Mouse (Mus musculus): ENCODE results near the gene Polr2h. TPM values are rescaled to one million over a fixed set of nuclear protein-coding genes. Genes with fewer than 3 reads are reported as not detected.
A peak's percentile ranks its signal among the peaks of the same experiment; 100 is the strongest.

The Polr2h gene
- polyA plus RNA-seq, 1 experiment from 2014 or later = 38.4 TPM

- in situ Hi-C loops (cut with MboI; ENCODE audit: low pct_unique_long_range_greater_than_20kb) = loop anchor here (25.0 kb wide), 1 partner anchor 1544 kb away; the partner anchor contains the start of gene Tra2b
- H3K27me3 ChIP-seq = no peaks in the 10 kb centered on the region
- ChIA-PET CTCF (interaction anchor here (0.9 to 3.2 kb wide), 7 partner anchors 9 to 48 kb away, joined by 3 to 16 read pairs (median 3); no protein-coding TSS in a partner anchor), POLR2A (interaction anchor here (1.3 to 1.4 kb wide), 3 partner anchors 9 to 46 kb away, joined by 3 to 4 read pairs (median 3); no protein-coding TSS in a partner anchor)
- DNase-seq (ENCODE audit: low read depth, low spot score) = no peak
- peak; percentile 7 for ATAC-seq
- no peak for TF ChIP-seq CTCF (IDR thresholded peaks at IDR 0.05)
These were observed 659 bp downstream of the Polr2h start for GRCm38 (mm10) chr16:20717978-20718670.

GRCm38 (mm10) chr16:20721808-20722207, 4.3 kb downstream of the Polr2h start:
- ChIA-PET CTCF (interaction anchor here (1.2 to 2.8 kb wide), 2 partner anchors 28 to 40 kb away, joined by 3 to 12 read pairs; no protein-coding TSS in a partner anchor), POLR2A (interaction anchor here (0.6 kb wide), 1 partner anchor 27 kb away, joined by 6 read pairs; no protein-coding TSS in a partner anchor)
- in situ Hi-C loops (cut with MboI; ENCODE audit: low pct_unique_long_range_greater_than_20kb) = loop anchor here (5.0 to 25.0 kb wide), 2 partner anchors 40 to 1540 kb away; partner anchors contain the start of gene Tra2b
- DNase-seq (ENCODE audit: low read depth, low spot score) (no peak), ATAC-seq (no peak)
- no peaks in the 10 kb centered on the region for H3K27me3 ChIP-seq
- no peak for TF ChIP-seq CTCF (IDR thresholded peaks at IDR 0.05)

GRCm38 (mm10) chr16:20722736-20723135, 5.3 kb downstream of the Polr2h start:
- ATAC-seq = no peak
- CTCF ChIA-PET = interaction anchor here (4.9 kb wide), 1 partner anchor 41 kb away, joined by 57 read pairs; no protein-coding TSS in a partner anchor

GRCm38 (mm10) chr16:20723247-20723646, 5.8 kb downstream of the Polr2h start:
- POLR2A ChIA-PET = no interaction called here
- in situ Hi-C loops (cut with MboI; ENCODE audit: low pct_unique_long_range_greater_than_20kb) = loop anchor here (5.0 to 25.0 kb wide), 2 partner anchors 39 to 1539 kb away; partner anchors contain the start of gene Tra2b
- DNase-seq (ENCODE audit: low read depth, low spot score) (no peak), ATAC-seq (no peak)
- CTCF ChIA-PET = interaction anchor here (4.9 kb wide), 1 partner anchor 40 kb away, joined by 57 read pairs; no protein-coding TSS in a partner anchor
- no peaks in the 10 kb centered on the region for H3K27me3 ChIP-seq
- no peak for TF ChIP-seq CTCF (IDR thresholded peaks at IDR 0.05)

More at GRCm38 (mm10) chr16:20722736-20723135, 5.3 kb downstream of the Polr2h start:
- H3K27me3 ChIP-seq = no peaks in the 10 kb centered on the region
- in situ Hi-C loops (cut with MboI; ENCODE audit: low pct_unique_long_range_greater_than_20kb) = loop anchor here (5.0 to 25.0 kb wide), 2 partner anchors 40 to 1540 kb away; partner anchors contain the start of gene Tra2b
- no peak for TF ChIP-seq CTCF (IDR thresholded peaks at IDR 0.05)
- no peak for DNase-seq (ENCODE audit: low read depth, low spot score)
- POLR2A ChIA-PET = interaction anchor here (0.6 kb wide), 1 partner anchor 358 kb away, joined by 3 read pairs; no protein-coding TSS in a partner anchor

- ChIA-PET POLR2A (no interaction called here), CTCF (interaction anchor here (1.2 to 4.9 kb wide), 4 partner anchors 15 to 39 kb away, joined by 3 to 57 read pairs (median 4); no protein-coding TSS in a partner anchor)
- in situ Hi-C loops (cut with MboI; ENCODE audit: low pct_unique_long_range_greater_than_20kb) = loop anchor here (5.0 to 25.0 kb wide), 2 partner anchors 38 to 1538 kb away; partner anchors contain the start of gene Tra2b
- no peaks in the 10 kb centered on the region for H3K27me3 ChIP-seq
- ATAC-seq = peak; percentile 85
- no peak for TF ChIP-seq CTCF (IDR thresholded peaks at IDR 0.05)
- DNase-seq (ENCODE audit: low read depth, low spot score) = no peak
These were observed 6.9 kb downstream of the Polr2h start for GRCm38 (mm10) chr16:20724338-20724748.

GRCm38 (mm10) chr16:20725321-20725720, 7.9 kb downstream of the Polr2h start:
- TF ChIP-seq CTCF (IDR thresholded peaks at IDR 0.05) = no peak
- CTCF ChIA-PET = interaction anchor here (1.2 to 4.9 kb wide), 2 partner anchors 14 to 38 kb away, joined by 3 to 57 read pairs; no protein-coding TSS in a partner anchor
- ATAC-seq (no peak), DNase-seq (ENCODE audit: low read depth, low spot score) (no peak)
- POLR2A ChIA-PET = no interaction called here
- in situ Hi-C loops (cut with MboI; ENCODE audit: low pct_unique_long_range_greater_than_20kb) = no loop called here
- no peaks in the 10 kb centered on the region for H3K27me3 ChIP-seq

GRCm38 (mm10) chr16:20725750-20726149, 8.3 kb downstream of the Polr2h start:
- no peak for ATAC-seq
- no peak for TF ChIP-seq CTCF (IDR thresholded peaks at IDR 0.05)
- in situ Hi-C loops (cut with MboI; ENCODE audit: low pct_unique_long_range_greater_than_20kb) = no loop called here
- DNase-seq (ENCODE audit: low read depth, low spot score) = no peak
- POLR2A ChIA-PET = no interaction called here
- CTCF ChIA-PET = interaction anchor here (1.2 to 4.9 kb wide), 3 partner anchors 13 to 38 kb away, joined by 3 to 57 read pairs (median 3); no protein-coding TSS in a partner anchor
- no peaks in the 10 kb centered on the region for H3K27me3 ChIP-seq

- in situ Hi-C loops (cut with MboI; ENCODE audit: low pct_unique_long_range_greater_than_20kb) = no loop called here
- no peaks in the 10 kb centered on the region for H3K27me3 ChIP-seq
- DNase-seq (ENCODE audit: low read depth, low spot score) = no peak
- no peak for TF ChIP-seq CTCF (IDR thresholded peaks at IDR 0.05)
- ChIA-PET CTCF (interaction anchor here (1.3 to 4.9 kb wide), 4 partner anchors 8 to 53 kb away, joined by 3 to 57 read pairs (median 4); no protein-coding TSS in a partner anchor), POLR2A (interaction anchor here (0.7 to 1.4 kb wide), 2 partner anchors 8 to 81 kb away, joined by 3 read pairs; partner anchors contain the start of gene Clcn2)
- no peak for ATAC-seq
These were observed 8.9 kb downstream of the Polr2h start for GRCm38 (mm10) chr16:20726384-20726783.

GRCm38 (mm10) chr16:20730293-20730711, 12.8 kb downstream of the Polr2h start:
- in situ Hi-C loops (cut with MboI; ENCODE audit: low pct_unique_long_range_greater_than_20kb) = no loop called here
- ChIA-PET POLR2A (no interaction called here), CTCF (no interaction called here)
- no peak for ATAC-seq
- no peak for TF ChIP-seq CTCF (IDR thresholded peaks at IDR 0.05)
- peaks cover 10% of the 10 kb centered on the region for H3K27me3 ChIP-seq
- no peak for DNase-seq (ENCODE audit: low read depth, low spot score)

- no peak for DNase-seq (ENCODE audit: low read depth, low spot score)
- no peak for ATAC-seq
- peaks cover 10% of the 10 kb centered on the region for H3K27me3 ChIP-seq
- no peak for TF ChIP-seq CTCF (IDR thresholded peaks at IDR 0.05)
- ChIA-PET POLR2A (interaction anchor here (1.4 kb wide), 1 partner anchor 10 kb away, joined by 3 read pairs; no protein-coding TSS in a partner anchor), CTCF (no interaction called here)
- in situ Hi-C loops (cut with MboI; ENCODE audit: low pct_unique_long_range_greater_than_20kb) = no loop called here
These were observed 14.2 kb downstream of the Polr2h start for GRCm38 (mm10) chr16:20731688-20732087.

Measured in Patski (cell line).